Mouse (Mus musculus) adrenal gland, adult (tissue): Measurements from ENCODE around the gene Borcs5.

Experiments used
- DNase-seq, 2 experiments: peaks; one replicate each; pipeline ENCODE4 v3.0.0; 2022 to 2023; ENCODE audit warnings: low spot score in 1 of 2; ENCODE audit not compliant: inconsistent age in 2 of 2

The Borcs5 gene

DNA sequence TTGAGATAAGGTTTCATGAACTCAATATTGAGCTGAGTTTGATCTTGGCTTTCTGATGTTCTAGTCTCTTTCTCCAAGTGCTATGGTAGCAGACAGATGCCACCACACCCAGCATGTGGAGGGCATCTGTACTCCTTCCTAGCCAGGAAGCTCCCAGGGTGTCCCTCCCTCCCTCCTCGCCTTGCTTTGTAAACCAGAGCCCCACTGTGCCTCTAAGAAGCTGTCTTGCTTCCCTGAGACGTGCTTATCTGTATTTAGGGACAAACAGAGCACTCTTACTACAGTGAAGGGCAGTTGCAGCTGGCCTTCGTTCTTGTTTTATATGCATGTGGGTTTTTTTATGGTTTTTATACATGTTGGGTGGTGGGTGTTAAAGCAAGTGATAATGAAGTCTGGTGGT is 74.0 kb downstream of the Borcs5 start:
- DNase-seq, result no peak

DNA sequence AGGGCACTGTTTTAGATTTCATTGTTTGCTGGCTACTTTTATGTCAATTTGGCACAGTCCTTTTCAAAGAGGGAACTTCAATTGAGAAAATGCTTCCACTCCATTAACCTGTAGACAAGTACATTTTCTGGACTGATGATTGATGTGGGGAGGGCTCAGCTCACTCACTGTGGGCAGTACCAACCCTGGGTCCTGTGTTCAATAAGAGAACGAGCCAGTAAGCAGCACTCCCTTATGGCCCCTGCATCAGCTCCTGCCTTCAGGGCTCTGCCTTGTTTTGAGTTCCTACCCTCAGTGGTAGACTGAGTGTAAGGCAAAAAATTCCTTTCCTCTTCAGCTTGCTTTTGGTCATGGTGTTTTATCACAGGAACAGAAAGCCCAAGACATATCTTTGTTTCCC is 74.6 kb downstream of the Borcs5 start:
- DNase-seq, result no peak

- DNase-seq, result no peak
These were observed 76.9 kb downstream of the Borcs5 start for GRCm38 (mm10) chr6:134716168-134716587.

- no peak for DNase-seq
These were observed 78.8 kb downstream of the Borcs5 start for GRCm38 (mm10) chr6:134717886-134718667.

DNA sequence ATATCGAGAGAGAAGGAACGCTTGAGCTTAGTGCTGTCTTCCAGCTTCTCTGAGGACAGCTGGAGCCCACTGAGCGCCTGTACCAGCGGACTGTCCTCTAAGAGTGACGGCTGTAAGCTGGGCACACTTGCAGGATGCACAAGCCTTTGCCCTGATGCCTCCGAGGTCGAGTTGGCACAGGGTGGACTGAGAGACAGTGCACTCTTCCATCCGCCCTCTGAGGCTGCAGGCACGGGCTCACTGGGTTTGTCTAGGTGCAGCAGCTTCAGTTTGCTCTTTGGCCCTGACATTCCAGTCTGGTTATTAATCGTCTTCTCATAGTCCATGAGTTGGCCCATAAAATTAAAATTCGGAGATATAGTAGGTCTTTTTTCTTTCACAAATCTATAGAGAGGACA is 79.4 kb downstream of the Borcs5 start:
- peak; percentile 62 to 81 for DNase-seq

GRCm38 (mm10) chr6:134719156-134719555 is 79.8 kb downstream of the Borcs5 start:
- no peak for DNase-seq

DNA sequence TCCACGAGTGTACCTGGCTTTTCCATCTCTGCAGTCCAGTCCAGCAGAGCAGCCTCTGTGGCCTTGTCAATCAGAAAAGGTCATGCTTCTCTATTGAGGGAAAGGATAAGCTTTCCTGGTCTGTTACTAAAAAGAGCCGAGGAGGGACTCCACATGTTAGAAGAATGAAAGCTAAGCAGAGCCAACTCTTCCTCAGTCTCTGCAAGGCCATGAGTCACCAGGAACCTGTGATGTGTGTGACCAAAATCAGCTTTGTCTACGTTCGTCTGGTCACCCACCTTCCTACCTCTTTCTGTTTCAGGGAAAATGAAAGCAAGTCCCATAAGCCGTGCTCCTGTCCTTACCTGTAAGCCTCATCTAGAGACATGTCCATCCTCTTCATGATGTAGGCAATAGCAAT is 80.8 kb downstream of the Borcs5 start:
- peak; percentile 23 to 70 for DNase-seq

DNA sequence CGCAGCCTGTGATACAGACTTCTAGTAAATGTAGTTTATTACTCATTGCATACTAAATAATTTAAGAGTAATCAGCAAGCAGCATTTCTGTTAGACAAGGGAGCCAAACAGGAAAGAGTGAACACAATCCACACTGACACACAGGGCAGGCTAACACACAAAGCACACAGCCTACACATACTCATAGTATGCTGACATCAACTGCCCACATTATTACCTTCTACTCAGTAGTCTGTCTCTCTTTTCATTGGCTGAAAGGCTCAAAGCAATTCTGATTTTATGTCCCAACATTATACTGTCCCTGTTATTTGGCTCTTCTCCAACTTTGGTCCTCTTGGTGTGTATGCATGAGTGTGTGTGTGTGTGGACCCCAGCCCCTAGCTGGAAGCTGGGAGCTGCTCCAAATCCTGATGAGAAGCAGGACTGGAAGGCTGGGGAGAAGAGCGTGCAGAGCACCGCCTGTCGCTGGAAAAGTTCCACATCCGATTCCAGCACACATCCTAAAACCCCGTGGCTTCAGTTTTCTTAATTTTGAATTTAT is 82.5 kb downstream of the Borcs5 start:
- no peak for DNase-seq

GRCm38 (mm10) chr6:134722906-134723305 is 83.6 kb downstream of the Borcs5 start:
- no peak for DNase-seq

GRCm38 (mm10) chr6:134723326-134723725 is 84.0 kb downstream of the Borcs5 start:
- DNase-seq, result no peak

DNA sequence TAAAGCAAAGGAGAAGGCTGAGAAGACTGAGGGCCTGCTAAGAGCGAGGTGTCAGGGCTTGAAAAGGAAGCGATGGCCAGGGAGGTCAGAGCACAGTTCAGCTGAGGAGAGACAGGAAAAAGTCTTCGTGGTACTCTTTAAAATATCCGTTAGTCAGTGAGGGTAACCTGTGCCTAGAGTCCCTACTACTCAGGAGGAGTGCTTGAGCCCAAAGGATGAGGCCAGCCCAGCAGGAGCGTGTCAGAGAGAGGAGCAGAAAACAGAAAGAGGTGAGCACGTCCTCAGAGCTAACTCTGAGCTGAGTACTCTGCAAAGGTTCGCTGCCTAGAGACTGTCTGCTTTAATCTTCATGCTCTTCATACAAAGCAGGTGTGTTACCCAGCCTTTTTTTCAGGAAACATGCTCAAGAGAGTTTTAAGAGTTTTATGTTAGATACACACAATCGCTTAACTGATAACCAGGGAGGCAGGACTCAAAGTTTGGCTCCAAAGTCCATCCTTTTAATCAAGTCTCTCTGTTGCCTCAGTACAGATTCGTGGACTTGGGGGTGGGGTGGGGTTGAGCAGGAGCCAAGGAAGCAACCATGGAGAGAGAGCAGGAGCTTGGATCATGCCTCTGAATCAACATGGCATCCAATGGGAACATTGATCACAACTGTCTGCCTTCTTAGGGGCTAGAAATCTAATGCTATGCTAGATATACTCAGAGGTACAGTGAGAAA is 84.7 kb downstream of the Borcs5 start:
- DNase-seq, result no peak

DNA sequence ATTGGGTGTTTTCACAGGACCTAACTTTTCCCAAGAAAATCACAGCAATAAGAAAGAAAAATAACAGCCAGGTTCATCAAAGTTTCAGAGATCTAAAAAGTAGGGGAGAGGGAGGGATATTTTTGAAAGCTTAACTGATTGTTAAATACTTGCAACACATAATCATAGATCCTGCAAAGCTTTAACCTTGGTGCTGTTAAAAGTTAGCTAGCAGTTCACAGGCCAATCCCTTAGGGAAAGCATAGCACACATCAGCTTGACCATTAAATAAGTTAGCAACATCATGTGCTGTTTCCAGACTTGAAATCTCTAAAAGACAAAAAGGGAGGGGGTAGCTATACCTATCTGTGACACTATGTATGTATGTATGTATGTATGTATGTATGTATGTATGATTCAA is 86.1 kb downstream of the Borcs5 start:
- DNase-seq, result no peak

DNA sequence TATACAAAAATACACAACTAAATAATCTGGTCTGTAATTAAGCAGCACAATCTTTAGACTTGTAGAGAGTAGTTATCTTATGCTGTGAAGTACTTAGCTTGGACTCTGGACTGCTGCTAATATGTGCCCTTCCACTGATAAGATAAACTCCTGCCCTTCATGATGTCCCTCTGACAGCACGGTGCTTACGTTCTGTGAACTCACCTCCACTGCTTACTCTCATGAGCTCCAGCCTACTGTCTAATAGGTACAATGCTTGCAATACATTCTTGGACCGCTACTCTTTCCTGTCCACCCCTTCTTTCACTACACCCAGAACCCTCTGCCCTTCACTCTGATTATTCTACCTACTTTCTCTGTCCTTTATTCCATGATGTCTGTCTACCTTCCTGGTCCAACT is 91.7 kb downstream of the Borcs5 start:
- no peak for DNase-seq

- no peak for DNase-seq
These were observed 93.5 kb downstream of the Borcs5 start for GRCm38 (mm10) chr6:134732813-134733212.

DNA sequence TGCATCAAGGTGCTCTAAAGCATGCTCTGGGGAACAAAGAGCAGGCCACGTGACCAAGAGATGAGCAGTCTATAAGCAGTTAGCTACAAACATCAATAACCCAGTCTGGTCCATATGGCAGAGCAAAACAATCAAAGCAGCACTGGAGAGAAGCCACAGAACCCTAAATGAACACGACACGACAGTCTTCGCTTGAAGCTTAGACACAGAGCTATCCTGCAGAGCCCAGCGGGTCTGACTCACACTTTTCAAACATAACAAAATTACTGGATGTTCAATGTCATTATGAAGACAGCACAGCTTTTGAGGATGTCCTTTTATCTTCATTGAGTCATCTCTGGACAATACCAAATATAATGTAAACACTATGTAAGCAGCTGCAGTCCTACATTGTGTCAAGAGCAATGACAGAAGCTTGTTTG is 94.5 kb downstream of the Borcs5 start:
- DNase-seq, result no peak

DNA sequence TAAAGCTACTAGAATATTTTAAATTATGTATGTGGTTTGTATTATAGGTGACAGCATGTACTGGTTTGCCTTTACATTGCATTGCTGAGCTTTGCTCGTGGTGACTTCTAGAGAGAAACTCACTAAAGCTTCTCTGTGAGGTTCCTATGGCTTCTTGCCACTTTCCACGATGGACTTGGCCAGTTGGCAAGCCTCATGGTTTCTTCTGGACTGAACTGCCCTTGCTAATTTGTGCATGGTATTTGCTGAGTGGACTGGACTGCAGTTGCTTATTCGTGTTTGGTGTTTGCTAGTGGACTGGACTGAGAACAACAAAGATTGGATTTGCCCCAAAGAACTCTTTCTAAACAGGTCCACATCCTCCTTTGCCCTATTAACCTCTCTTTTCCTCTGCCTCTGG is 97.5 kb downstream of the Borcs5 start:
- DNase-seq, result no peak

- DNase-seq, result no peak
These were observed 104.3 kb downstream of the Borcs5 start for GRCm38 (mm10) chr6:134743568-134743967.

- no peak for DNase-seq
These were observed 106.6 kb downstream of the Borcs5 start for GRCm38 (mm10) chr6:134745876-134746275.

GRCm38 (mm10) chr6:134748126-134748525 is 108.8 kb downstream of the Borcs5 start:
- no peak for DNase-seq

DNA sequence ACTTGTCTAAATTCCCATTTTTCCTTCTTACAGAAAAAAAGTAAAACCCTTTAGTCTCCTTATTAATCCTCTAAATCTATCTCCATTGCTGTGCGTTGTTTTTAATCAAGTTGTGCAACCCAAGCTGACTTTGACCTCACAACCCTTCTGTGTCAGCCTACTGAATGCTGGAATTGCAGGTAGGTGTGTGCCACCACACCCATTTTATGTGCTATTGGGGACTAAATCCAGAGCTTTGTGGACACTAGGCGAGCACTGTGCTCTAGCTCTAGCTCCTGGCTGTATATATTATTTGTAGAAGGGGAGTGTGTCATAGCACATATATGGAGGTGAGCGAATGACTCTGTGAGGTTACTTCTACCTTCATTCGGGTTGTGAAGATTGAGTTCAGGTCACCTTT is 111.8 kb downstream of the Borcs5 start:
- DNase-seq, result no peak

- DNase-seq, result no peak
These were observed 112.8 kb downstream of the Borcs5 start for GRCm38 (mm10) chr6:134751883-134752647.
